Mouse (Mus musculus): ENCODE results near the gene Rab2b. TPM values are rescaled to one million over a fixed set of nuclear protein-coding genes. Genes with fewer than 3 reads are reported as not detected.

The Rab2b gene
- 27.5 and 39.0 TPM in 2 replicates for polyA plus RNA-seq (2016; fragmentation: Nextera tagmentation; extraction: Ambion mirVana)

DNA sequence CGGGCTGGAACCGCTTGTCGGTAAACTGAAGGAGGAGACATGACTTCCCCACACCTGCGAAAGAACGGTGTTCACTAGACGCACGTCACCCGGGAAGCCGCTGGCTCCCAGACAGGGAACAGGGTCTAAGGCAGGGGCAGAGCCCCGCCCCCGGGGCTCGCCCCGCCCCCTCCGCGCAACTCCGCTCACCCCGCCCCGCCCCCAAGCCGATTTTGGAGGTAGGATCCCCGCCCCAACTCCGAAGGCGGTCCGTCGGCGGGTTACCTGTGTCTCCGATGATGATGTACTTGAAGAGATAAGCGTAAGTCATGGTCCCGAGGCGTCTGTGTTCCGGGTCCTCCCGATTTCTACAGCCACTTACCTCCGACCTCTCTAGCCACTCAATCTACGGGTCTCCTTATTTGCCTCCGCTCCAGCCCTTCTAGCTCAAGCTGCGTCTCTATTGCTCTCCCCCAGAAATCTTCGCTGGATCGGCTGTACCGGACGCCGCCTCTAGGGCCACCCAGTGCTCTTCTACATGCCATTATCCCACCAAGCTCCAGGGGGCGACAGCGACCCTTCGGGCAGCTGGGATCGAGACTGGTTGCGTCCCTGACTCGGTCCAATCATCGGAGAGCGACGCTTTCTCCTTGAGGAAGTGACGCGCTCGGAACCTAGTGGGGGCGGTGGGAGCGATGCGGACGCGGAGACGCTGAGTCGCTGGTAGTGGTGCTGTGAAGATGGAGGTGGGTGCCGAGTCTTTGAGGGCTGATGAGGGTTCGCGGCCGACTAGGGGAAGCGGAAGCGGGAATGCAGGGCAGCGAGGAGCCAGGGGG, at the start of gene Rab2b, which contains the start of gene Tox4:
Rab2b (minus strand) TSS at position 614 of the 815 bp plus-strand sequence.
Tox4 (plus strand) TSS at position 215 of the 815 bp plus-strand sequence.
- peak within 1 kb of the TSS; percentile 92 for H3K4me3 ChIP-seq
- DNase-seq (ENCODE audit: low spot score), result peak; percentile 99
- WGBS, result under 1% methylated on average over 66 of the region's 66 CpGs
- H3K4me1 ChIP-seq, result peaks cover 20% of the 10 kb centered on the region
- H3K9me3 ChIP-seq (replicated peaks), result no peaks in the 10 kb centered on the region
- peaks cover 18% of the 10 kb centered on the region for H3K36me3 ChIP-seq
- H3K27me3 ChIP-seq (ENCODE audit: low read depth, poor library complexity, severe bottlenecking), result no peaks in the 10 kb centered on the region
- peak within 1 kb of the TSS; percentile 88 for H3K27ac ChIP-seq (replicated peaks)

DNA sequence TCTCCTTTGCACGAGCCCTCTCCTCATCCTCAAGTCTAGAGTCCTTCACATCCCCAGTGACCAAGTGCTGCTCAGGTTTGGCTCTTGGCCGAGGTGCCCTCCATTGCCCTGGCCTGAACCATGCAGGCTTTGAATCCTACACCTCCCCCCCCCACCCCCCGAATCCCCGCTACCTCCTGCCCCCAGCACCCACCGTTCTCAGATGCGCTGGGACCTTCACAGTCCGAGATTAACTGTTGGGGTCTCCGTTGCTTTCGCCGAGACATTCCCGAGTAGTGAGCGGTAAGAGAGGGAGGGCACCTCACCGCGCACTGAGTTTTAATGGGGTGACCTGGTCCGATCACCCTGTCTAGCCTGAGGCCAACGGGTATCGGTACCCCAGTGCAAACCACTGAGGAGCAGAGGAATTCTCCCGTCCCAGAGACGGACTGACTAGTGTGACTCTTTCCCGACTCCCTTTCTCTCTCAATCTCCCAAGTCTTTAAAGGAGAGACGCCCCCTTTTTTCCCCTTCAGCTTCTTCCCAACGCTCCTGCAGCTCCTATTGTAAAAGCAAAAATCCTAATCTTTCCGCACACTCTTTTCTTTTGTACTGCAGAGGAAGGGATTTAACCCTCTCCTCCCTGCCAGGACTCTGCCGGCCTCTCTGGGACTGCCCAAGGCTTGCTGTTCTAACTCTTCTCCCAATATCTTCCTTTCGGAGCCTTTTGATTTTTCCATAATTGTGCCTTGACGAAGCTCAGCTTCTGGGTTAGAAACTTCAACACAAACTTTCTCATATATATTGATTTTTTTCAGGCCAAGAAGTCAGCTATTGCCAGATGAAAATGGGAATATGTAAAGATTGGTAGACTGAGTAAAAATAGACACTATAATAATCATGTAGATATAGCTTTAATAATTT, 48.8 kb upstream of the Rab2b start, which contains the start of gene Sall2:
Sall2 (minus strand) TSS at position 853 of the 903 bp plus-strand sequence.
- under 1% methylated on average over 26 of the region's 26 CpGs for WGBS

DNA sequence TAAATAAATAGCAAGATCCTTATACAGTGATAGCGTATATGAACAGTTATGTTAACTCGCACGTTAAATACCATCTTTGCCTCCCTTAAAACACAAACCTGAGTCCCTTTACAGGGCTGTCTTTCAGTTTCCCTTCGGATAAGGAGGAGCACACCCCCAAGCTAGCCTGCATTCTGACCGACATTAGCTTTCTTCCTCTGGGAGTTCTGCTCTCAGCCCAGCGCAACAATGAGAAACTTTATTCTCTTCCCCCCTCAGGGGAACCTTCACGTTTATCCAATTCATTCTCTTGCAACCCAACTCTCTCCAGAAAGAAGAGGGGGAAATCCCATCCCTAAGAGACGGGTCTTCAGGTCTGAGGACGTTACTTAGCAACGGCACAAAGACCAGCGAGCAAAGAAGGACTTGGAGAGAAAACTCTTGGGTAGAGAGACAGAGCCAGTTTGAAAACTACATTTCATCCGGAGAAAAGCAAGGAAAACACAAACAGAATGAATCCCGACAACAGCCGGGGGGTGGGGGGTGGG, 48.1 kb upstream of the Rab2b start:
- Histone ChIP-seq H3K4me3 (peak overlapping the region; percentile 77), H3K27ac (replicated peaks) (peak overlapping the region; percentile 97), H3K27me3 (ENCODE audit: low read depth, poor library complexity, severe bottlenecking) (no peaks in the 10 kb centered on the region), H3K9me3 (replicated peaks) (no peaks in the 10 kb centered on the region), H3K36me3 (peaks cover 20% of the 10 kb centered on the region), H3K4me1 (peaks cover 66% of the 10 kb centered on the region)
- DNase-seq (ENCODE audit: low spot score), result peak; percentile 64
- WGBS, result under 1% methylated on average over 14 of the region's 14 CpGs

More for the DNA sequence above, 48.8 kb upstream of the Rab2b start, which contains the start of gene Sall2:
- peak within 1 kb of the TSS; percentile 77 for H3K4me3 ChIP-seq
- H3K36me3 ChIP-seq, result peaks cover 13% of the 10 kb centered on the region
- H3K9me3 ChIP-seq (replicated peaks), result no peaks in the 10 kb centered on the region
- peaks cover 70% of the 10 kb centered on the region for H3K4me1 ChIP-seq
- peak within 1 kb of the TSS; percentile 97 for H3K27ac ChIP-seq (replicated peaks)
- peak; percentile 66 for DNase-seq (ENCODE audit: low spot score)
- H3K27me3 ChIP-seq (ENCODE audit: low read depth, poor library complexity, severe bottlenecking), result no peaks in the 10 kb centered on the region

DNA sequence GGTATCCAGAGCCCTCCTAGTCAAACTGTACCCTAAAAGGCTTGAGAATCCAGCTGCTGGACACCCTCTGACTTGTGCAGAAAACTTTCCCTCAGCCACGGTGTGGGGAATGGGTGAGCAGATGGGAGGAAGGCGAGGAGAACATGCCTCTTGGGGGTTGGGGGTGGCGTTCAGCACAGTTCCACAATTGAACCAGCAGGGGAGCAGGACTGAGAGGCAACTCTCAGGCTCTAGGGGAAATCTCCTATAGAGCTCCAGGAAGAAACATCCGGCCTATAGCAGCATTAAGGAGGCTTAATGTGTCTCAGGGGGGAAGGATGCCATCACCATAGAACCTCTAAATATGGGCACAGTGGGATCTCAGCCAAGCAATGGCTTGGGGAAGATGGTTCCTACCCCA, 46.5 kb upstream of the Rab2b start:
- WGBS, result 2% methylated on average over 4 of the region's 4 CpGs
- DNase-seq (ENCODE audit: low spot score), result peak; percentile 53
- H3K27ac ChIP-seq (replicated peaks), result peak overlapping the region; percentile 97
- peaks cover 34% of the 10 kb centered on the region for H3K36me3 ChIP-seq
- H3K4me1 ChIP-seq, result peaks cover 51% of the 10 kb centered on the region
- peak overlapping the region; percentile 77 for H3K4me3 ChIP-seq
- no peaks in the 10 kb centered on the region for H3K27me3 ChIP-seq (ENCODE audit: low read depth, poor library complexity, severe bottlenecking)
- H3K9me3 ChIP-seq (replicated peaks), result no peaks in the 10 kb centered on the region

DNA sequence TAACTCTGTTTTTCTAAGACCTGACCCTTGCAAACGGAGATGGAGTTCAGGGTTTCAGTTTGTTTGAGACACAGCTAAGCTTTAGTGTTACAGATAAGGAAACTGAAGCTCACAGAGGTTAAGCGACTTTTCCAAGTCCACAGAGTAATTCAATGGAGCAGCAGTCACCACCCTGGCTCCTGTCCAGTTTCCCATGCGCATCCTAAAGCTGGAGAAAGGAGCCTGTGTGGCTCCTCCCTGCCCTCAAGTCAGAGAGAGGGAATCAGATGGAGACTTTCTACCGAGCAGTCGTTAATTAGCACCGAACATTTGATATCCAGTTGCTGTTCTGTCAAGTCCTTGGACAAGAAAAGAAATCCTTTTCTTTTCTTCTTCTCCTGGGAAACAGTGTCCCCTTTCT, 40.0 kb upstream of the Rab2b start:
- 79% methylated on average over 6 of the region's 6 CpGs for WGBS
- no peak overlapping the region for H3K27ac ChIP-seq (replicated peaks)
- peaks cover 74% of the 10 kb centered on the region for H3K36me3 ChIP-seq
- H3K4me3 ChIP-seq, result no peak overlapping the region
- H3K9me3 ChIP-seq (replicated peaks), result no peaks in the 10 kb centered on the region
- no peak for DNase-seq (ENCODE audit: low spot score)
- H3K4me1 ChIP-seq, result peaks cover 35% of the 10 kb centered on the region
- H3K27me3 ChIP-seq (ENCODE audit: low read depth, poor library complexity, severe bottlenecking), result no peaks in the 10 kb centered on the region

DNA sequence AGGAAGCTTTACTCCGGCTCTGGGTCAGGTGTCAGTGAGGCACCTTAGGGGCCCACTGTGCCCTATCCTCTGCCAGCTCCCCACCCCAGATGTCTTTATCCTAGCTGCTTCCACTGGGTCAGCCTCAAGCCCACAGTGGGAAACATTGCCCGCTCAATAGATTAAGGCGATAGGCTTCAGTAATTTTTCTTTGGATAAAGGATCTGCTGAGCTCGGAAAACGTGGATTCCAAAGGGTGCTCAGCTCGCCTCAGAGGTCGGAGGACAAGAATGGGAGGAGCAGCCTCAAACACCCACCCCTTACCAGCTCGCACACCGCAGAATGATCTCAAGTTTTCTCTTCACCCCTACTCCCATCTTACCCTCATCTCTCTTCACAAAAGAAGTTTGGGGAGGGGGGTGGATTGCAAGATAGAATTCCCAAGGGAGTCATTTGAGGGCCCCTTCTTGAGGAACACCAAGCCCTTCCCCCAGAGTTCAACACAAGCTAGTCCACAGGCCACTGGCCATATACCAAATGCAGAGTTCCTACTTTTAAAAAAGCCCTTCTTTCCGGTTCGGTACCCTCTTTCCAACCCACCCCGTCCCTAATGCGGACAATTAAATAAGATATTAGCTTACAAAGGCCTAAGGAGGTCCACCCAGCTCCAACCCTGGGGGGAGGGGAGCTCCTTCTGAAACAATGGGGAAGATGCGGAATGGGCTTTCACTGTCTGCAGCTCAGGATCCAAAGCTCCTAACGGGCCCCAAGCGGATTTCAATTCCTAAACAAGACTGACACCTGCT, 37.3 kb upstream of the Rab2b start:
- DNase-seq (ENCODE audit: low spot score), result peak; percentile 68
- Histone ChIP-seq H3K36me3 (peaks cover 75% of the 10 kb centered on the region), H3K4me3 (peak overlapping the region; percentile 84), H3K4me1 (peaks cover 57% of the 10 kb centered on the region), H3K9me3 (replicated peaks) (no peaks in the 10 kb centered on the region; the same call in 1 of the 2 replicates), H3K27ac (replicated peaks) (peak overlapping the region; percentile 99), H3K27me3 (ENCODE audit: low read depth, poor library complexity, severe bottlenecking) (no peaks in the 10 kb centered on the region)
- WGBS, result under 1% methylated on average over 15 of the region's 16 CpGs

DNA sequence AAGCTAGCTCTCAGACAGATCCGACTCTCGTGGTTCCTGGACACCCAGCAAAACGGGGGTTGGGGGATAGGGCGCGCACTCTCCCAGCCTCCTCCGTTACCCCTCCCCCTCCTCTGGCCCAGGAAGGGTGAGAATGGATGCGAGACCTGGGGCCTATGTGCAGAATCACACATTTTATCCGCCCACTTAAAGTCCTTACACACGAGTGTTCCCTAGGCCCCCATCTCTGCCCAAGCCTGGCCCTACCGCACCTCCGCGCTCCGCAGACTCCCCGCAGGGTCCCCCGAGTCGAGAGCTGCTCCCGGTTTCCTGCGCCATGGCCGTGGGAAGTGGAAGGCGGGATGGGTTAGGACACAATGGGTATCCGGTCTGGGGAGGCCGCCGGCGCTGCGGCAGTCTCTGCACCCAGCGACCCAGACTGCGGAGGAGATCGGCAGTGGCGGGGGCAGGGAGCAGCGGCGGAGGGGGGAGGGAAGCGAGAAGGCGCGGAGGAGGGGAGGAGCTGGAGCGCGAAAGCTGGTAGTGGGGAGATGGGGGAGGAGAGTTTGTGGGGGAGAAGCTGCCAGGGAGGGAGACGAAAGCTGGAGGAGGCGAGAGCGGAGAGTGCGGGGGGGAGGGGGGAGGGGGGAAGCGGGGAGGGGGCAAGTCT, 36.6 kb upstream of the Rab2b start:
- H3K27ac ChIP-seq (replicated peaks), result peak overlapping the region; percentile 99
- H3K27me3 ChIP-seq (ENCODE audit: low read depth, poor library complexity, severe bottlenecking), result no peaks in the 10 kb centered on the region
- no peaks in the 10 kb centered on the region; the same call in 1 of the 2 replicates for H3K9me3 ChIP-seq (replicated peaks)
- DNase-seq (ENCODE audit: low spot score), result peak; percentile 85
- peaks cover 63% of the 10 kb centered on the region for H3K4me1 ChIP-seq
- H3K36me3 ChIP-seq, result peaks cover 75% of the 10 kb centered on the region
- under 1% methylated on average over 31 of the region's 41 CpGs for WGBS
- peak overlapping the region; percentile 84 for H3K4me3 ChIP-seq

DNA sequence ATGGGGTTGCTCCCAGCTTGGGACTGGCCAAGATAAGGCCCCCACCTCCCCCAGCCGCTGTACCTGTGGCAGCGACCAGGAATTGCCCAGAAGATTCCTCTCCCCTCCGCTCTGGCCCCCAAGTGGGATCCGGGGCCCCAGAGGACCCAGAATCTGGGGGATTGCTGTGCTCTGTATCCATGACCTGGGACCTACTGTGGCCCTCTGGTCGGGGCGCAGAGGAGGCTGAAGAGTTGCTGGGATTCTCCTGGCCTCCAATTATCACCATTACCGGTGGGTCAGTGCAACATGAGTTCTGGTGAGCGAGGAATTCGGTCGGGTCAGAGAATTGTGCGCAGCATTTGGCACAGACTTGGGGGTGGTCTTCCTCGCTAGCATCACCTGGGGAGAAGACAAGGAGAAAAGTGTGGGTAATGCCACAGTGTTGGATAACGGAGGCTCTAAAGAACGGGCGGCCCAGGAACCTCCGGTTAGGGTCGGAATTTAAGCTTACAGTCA, 36.0 kb upstream of the Rab2b start:
- Histone ChIP-seq H3K27ac (replicated peaks) (peak overlapping the region; percentile 99), H3K36me3 (peaks cover 80% of the 10 kb centered on the region), H3K9me3 (replicated peaks) (peaks cover 6% of the 10 kb centered on the region; the same call in 1 of the 2 replicates), H3K4me3 (peak overlapping the region; percentile 84), H3K27me3 (ENCODE audit: low read depth, poor library complexity, severe bottlenecking) (no peaks in the 10 kb centered on the region), H3K4me1 (peaks cover 63% of the 10 kb centered on the region)
- 6% methylated on average over 17 of the region's 17 CpGs for WGBS
- no peak for DNase-seq (ENCODE audit: low spot score)

DNA sequence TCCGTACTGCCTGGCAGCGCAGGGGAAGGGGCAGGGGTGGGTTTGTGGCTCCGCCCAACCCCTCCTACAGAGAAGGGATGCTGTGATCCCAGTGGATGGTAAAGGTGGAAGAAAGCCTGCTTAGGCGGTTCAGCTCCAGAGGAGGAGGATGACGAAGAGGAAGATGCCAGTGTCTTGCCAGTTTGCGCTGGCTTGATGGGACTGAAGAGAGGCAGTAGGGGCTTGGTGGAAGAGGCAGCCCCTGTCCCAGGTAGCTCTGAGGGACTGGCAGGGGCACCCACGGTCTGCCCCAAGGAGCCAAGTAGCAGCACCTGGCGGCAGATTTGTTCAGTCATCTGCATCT, 35.4 kb upstream of the Rab2b start:
- peaks cover 6% of the 10 kb centered on the region; the same call in 1 of the 2 replicates for H3K9me3 ChIP-seq (replicated peaks)
- no peaks in the 10 kb centered on the region for H3K27me3 ChIP-seq (ENCODE audit: low read depth, poor library complexity, severe bottlenecking)
- H3K36me3 ChIP-seq, result peaks cover 80% of the 10 kb centered on the region
- H3K4me3 ChIP-seq, result peak overlapping the region; percentile 84
- 38% methylated on average over 8 of the region's 8 CpGs for WGBS
- no peak for DNase-seq (ENCODE audit: low spot score)
- H3K27ac ChIP-seq (replicated peaks), result peak overlapping the region; percentile 99
- peaks cover 63% of the 10 kb centered on the region for H3K4me1 ChIP-seq

DNA sequence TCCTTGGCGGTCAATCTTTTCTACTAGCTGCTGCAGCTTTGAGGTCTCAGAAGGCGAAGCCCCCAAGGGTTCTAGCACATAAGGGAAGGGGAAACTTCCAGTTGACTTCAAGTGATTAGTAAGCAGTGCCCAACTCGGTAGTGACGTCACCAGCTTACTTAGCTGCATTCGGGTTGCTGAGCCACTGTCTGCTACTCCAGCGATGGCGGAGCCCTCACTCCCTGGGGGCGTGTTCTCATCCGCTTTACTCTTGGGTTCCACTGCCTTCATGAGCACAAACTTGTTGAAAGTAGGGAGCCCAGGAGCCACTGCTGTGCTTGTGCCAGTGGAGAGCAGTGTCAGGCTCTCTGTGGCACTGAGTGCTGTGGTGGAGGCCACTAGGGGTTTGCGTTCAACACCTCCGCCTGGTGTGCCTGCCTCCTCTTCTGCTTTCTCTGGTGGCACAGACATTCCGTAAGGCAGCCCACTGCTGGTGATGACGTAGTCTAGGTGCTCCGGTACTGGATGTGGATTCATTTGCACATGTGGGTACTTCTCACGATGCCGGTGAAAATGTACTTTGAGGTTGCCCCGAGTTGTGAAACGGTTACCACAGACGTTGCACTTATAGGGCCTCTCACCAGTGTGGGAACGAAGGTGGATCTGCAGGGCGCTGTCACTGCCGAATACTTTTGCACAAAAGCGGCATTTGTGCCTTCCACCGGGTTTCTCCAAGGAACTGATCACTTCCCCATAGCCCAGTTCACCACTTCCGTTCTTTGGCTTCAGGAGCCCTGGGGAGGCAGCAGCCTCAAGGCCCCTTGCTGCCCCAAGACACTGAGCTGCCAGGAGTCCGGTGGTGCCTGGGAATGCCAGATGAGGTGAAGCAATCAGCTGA, 34.8 kb upstream of the Rab2b start:
- H3K27ac ChIP-seq (replicated peaks), result peak overlapping the region; percentile 99
- H3K27me3 ChIP-seq (ENCODE audit: low read depth, poor library complexity, severe bottlenecking), result no peaks in the 10 kb centered on the region
- H3K4me1 ChIP-seq, result peaks cover 63% of the 10 kb centered on the region

More for the DNA sequence above, 34.8 kb upstream of the Rab2b start:
- DNase-seq (ENCODE audit: low spot score), result no peak
- H3K4me3 ChIP-seq, result peak overlapping the region; percentile 84
- peaks cover 80% of the 10 kb centered on the region for H3K36me3 ChIP-seq
- WGBS, result 86% methylated on average over 26 of the region's 26 CpGs
- peaks cover 6% of the 10 kb centered on the region; the same call in 1 of the 2 replicates for H3K9me3 ChIP-seq (replicated peaks)

Measured in midbrain, embryonic 10.5 days (tissue).